Mouse (Mus musculus): ENCODE results near the gene Lsm11.

The Lsm11 gene

DNA sequence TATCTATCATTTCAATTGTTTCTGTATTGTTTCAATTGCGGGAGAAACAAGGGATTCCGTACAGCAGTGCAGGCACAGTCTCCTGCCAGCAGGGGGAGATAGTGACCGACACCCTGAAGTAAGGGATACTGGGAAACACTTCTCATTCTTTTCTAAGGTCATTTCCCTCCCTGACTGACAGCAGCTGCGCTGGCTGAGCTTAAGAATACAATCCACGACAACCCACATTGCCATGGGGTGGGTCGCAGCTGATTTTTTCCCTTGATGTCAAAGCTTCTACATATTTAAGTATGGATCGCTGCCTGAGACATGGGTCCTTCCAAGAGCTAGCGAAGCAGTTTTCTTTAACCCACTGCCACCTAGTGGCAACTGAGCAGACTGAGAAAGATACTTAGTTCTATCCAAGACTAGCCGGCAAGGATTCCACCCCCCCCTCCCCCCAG lies 18.1 kb downstream of the Lsm11 start:
- DNase-seq = peak; percentile 87 to 89

DNA sequence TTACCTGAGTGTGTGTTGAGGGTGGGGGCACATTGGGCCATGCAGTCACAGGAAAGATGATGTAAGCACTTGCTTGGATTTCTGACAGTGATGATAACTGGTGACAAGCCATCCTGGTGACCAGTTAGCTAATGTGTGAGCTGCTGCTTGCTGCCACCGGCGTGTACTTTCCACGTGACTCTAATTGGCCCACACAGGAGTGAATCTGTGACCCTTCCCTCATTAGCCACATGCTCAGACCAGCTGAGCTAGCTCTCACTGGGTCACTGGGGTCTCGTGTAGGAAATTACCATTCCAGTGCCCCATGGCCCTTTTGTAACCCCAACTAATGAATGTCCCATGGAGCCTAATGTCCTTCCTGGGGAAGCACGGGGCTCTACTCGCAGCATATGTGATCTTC lies 19.3 kb downstream of the Lsm11 start:
- DNase-seq = no peak

- DNase-seq = no peak
These were observed 23.2 kb downstream of the Lsm11 start for GRCm38 (mm10) chr11:45921480-45921898.

DNA sequence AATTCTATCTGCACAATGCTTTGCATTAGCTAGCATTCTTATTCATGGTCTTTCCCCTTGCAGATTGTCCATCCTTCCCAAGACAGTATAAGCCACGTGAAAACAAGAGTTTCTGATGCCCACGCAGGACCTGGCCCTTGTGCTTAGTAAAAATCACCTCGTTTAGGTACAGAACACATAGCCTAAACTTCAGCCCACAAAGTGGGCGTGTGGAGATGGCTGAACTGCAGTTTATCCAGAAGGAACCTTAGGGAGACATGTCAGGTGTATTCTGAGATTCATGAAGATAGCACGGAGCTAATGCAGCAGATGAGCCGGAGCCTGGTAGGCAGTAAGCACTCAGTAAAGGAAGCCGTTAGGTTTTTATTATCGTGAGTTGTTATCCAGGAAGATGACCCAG lies 23.7 kb downstream of the Lsm11 start:
- no peak for DNase-seq

DNA sequence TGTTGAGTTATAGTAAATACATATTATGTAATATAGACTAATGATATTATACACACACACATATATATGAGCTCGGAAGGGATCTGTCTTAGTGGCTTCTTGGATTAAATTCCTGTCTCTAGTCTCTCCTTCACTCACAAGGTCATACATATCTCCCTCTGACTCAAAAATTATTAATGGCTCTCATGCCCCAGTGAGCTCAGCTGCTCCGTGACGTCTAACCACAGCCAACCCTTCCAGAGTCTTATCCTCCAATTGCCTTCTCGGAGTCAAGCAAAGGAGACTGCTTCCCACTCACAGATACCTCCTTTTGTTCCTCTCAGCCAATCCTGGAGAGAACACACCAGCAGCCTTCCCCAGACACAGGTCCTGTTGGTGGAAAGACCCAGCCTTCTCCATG lies 25.9 kb downstream of the Lsm11 start:
- DNase-seq = no peak

- no peak for DNase-seq
These were observed 26.7 kb downstream of the Lsm11 start for GRCm38 (mm10) chr11:45918018-45918417.

- no peak for DNase-seq
These were observed 28.5 kb downstream of the Lsm11 start for GRCm38 (mm10) chr11:45916196-45916595.

- DNase-seq = no peak
These were observed 34.0 kb downstream of the Lsm11 start for GRCm38 (mm10) chr11:45910701-45911100.

DNA sequence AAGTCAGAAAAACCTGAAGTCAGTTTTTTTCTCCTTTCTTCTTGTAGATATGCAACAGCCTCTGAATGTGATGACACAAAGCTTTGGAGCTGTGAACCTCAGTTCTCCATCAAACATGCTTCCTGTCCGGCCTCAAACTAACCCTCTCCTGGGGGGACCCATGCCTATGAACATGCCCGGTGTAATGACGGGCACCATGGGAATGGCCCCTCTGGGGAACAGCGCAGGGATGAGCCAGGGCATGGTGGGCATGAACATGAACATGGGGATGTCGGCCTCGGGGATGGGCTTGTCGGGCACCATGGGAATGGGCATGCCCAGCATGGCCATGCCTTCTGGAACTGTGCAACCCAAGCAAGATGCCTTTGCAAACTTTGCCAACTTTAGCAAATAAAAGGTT lies 35.8 kb downstream of the Lsm11 start:
- DNase-seq = no peak

GRCm38 (mm10) chr11:45908070-45908469 lies 36.7 kb downstream of the Lsm11 start:
- DNase-seq = no peak

DNA sequence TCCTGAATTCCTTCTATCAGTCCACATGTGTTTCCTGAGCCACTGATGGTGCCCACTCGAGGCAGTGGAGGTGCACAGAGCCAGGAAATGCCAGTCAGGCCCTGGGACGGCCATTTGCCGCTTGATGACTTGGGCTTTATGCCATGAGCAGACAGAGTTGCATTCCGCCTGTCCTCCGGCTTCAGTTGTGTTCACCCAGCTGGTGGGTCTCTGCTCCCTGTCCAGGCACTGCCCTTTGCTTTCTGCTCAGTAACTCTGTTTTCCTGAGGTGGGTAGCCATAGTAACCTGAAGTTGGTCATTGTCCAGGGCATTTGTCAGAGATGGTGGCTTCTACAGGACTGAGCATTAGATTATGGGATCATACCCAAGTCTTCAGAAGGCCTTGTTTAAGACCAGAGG lies 37.4 kb downstream of the Lsm11 start:
- DNase-seq = peak; percentile 20 to 38

DNA sequence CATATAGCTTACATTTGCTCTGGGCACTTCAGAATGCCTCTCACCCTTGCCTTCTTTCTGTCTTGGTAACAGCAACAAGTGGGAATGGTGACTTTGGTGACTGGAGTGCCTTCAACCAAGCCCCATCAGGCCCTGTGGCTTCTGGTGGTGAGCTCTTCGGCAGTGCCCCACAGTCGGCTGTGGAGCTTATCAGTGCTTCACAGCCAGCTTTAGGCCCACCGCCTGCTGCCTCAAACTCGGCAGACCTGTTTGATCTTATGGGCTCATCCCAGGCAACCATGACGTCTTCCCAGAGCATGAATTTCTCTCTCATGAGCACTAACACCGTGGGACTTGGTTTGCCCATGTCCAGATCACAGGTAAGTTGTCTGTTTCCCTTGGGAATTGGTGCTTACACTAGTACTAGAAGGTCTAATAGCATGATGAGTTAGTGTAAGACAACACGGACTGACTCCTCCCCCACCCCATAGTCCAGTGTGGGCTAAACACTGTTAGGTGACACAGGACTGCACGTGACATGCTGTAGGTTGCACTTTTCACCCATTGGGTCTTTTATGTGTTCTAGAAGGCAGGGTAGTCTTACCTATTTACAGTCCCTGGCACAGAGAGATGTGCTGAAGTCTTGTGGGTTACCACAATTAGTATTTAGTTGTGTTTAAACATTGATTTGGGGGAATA lies 38.5 kb downstream of the Lsm11 start:
- DNase-seq = no peak

GRCm38 (mm10) chr11:45900233-45901015 lies 44.3 kb downstream of the Lsm11 start:
- no peak for DNase-seq

DNA sequence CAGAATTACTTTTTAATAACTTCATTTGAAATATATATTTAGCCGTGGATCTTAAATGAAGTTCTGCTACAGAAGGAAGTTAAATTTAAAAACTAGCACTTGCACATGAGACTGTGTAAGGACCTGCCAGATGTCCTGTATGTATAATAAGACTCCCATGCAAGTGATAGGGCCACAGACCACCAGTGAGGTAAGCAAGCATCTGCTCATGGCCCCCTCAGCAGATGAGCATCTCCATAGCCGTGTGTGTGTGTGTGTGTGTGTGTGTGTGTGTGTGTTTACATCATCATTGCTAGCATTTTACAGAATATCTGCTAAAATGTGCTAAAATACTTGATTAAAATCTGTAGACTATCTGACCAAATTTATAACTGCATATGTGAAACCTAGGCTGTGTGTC lies 47.3 kb downstream of the Lsm11 start:
- DNase-seq = no peak

GRCm38 (mm10) chr11:45892861-45893360 lies 51.8 kb downstream of the Lsm11 start:
- no peak for DNase-seq

DNA sequence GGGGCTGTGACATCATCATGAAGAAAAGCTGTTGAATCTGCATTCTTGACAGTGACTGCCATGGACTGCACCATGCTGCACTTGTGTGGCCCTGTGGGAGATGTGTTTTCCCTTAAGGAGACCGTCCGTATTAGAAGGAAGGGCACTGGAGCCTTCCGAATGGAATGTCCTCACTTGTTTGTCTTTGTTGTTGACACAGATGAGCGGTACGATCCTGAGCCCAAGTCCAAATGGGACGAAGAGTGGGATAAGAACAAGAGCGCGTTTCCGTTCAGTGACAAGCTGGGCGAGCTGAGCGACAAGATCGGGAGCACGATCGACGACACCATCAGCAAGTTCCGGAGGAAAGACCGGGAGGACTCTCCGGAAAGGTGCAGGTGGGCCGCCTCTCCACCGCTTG lies 54.3 kb downstream of the Lsm11 start:
- DNase-seq = no peak

GRCm38 (mm10) chr11:45889981-45890380 lies 54.8 kb downstream of the Lsm11 start:
- no peak for DNase-seq

DNA sequence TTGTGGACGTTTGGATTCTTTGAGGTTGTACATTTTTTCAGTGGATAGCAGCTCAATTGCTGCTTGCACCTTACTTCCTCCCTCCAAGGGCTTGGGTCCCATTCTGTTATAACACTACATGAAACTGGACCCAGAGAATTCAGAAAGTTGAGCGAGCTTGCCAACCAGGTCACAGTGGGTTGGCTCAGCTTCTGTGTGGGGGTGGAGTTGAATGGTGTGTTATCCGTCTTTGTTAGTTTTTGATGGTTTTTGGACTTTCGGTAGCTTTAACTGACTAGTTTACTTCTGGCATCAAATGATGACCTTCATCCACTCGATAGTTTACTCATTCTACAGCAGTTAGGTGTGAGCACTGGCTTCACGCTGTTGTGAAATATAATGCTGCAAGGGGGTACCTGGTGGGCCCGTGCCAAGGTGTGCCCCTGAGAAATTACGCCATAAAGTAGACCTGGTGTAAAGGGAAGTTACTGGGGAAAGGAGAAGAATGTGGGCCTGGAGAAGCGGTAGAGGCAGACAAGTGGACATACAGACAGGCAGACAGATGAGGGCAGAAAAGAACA lies 56.2 kb downstream of the Lsm11 start:
- DNase-seq = no peak

DNA sequence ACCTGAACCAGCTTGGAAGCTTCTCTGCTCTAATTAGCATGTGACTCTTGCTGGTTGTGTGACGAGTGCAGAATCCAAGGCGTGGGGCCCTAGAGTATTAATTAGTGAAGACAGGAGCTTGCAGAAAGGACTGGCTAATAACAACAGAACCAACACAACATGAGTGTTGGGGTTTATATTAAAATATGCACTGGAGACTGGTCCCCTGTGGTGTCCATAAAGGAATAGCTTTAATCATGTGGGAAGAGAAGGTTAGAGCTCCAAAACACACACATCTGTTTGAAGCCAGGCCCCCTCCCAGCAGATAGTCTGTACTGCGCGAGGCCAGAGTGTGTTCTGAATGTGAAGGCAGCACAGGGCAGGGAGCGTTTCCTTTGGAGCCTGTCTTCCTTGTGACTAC lies 58.1 kb downstream of the Lsm11 start:
- DNase-seq = no peak

- DNase-seq = no peak
These were observed 59.0 kb downstream of the Lsm11 start for GRCm38 (mm10) chr11:45885606-45886230.

DNA sequence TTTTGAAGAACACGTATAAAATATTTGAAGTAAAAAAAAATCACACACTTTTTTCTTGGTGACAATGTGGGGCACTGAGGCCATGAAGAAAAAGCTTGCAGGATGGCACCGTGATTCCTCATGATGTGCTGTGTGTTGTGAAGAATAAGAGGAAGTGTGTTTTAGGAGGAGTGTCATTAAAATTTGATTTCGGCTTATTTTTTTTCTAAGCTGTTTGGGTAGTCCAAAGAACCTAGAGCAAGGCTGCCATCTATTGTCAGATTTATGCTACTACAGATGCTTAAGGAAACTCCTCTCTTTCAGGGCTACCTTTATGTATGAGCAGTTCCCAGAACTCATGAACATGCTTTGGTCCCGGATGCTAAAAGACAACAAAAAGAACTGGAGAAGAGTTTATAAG lies 60.7 kb downstream of the Lsm11 start:
- DNase-seq = peak; percentile 30 to 62

DNA sequence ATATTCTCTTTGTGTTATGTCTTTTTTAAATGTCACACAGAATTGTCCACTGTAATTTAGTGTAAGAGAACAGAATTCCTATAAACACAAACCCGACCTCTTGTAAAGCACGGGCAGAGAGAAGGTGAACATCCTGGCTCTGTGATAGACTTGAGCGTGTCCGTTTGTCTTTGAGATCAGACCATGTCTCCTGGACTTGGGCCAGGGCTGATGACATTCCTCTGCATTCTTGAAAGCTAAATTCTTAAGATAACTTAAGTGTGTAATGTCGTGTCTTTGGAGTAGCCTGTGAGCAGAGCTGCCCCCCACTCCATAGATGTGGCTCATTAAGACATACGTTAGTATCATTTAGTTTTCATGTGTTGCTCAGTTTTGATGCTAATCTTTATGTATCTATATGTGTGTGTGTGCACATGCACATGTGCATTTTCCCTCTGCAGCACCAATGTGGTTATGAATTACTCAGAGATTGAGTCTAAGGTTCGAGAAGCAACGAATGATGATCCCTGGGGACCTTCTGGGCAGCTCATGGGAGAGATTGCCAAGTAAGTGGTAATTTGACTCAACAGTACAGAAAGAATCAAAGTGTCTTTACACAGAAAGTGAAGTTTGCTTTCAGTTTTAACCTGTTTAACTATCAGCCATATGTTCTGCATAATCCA lies 61.3 kb downstream of the Lsm11 start:
- no peak for DNase-seq

DNA sequence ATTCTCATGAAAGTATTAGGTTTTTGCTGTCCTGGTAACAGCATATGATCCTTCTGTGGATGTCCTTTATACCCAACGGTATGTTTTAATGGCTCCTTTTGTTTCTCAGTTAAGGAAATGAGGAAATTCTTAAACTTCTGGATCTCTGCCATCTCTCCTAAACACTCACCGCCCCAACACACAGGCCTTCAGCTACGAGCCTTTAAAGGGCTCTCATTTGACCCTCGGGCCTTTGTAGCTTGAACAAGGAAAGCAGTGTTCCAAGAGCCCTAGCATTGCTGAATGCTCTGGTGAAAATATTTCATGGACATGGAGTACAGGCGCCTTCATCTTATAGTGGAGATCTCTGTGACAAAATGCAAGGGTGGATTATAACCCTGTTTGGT lies 63.1 kb downstream of the Lsm11 start:
- DNase-seq = no peak

Measured in cerebellum, postnatal 10 days (tissue).